Mouse (Mus musculus) CD4-positive helper T cell, adult 2 months (primary cell): Measurements from ENCODE around the gene Wdr92.

ENCODE experiments used
- DNase-seq: peaks from one replicate; pipeline ENCODE4 v3.0.0-alpha.2; 2012; ENCODE audit warnings: low read depth, missing footprints, low spot score

Wdr92 gene

DNA sequence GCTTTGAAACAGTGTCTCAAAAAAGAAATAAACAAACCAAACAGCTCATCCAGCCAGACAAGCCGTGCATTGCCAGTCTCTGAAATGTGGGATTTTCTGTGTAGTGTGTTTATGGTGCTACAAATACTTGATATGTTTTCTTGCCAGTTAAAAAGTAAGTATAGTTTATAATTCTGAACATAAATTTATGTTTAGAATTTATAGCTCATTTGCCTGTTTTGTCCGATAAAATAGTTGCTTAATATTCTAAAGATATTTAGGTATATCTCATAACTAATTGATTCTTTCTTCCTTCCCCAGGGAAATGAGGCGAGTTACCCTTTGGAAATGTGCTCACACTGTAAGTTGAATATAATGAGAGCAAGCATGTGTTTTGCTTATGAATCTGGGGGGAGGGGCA, at the start of gene Wdr92:
TSS of gene Wdr92 (plus strand) at position 301 of the 400 bp plus-strand sequence.
- no peak for DNase-seq

GRCm38 (mm10) chr11:17135638-17136037, 46.3 kb upstream of the Wdr92 start:
- no peak for DNase-seq

GRCm38 (mm10) chr11:17138306-17139033, 43.4 kb upstream of the Wdr92 start:
- no peak for DNase-seq

DNA sequence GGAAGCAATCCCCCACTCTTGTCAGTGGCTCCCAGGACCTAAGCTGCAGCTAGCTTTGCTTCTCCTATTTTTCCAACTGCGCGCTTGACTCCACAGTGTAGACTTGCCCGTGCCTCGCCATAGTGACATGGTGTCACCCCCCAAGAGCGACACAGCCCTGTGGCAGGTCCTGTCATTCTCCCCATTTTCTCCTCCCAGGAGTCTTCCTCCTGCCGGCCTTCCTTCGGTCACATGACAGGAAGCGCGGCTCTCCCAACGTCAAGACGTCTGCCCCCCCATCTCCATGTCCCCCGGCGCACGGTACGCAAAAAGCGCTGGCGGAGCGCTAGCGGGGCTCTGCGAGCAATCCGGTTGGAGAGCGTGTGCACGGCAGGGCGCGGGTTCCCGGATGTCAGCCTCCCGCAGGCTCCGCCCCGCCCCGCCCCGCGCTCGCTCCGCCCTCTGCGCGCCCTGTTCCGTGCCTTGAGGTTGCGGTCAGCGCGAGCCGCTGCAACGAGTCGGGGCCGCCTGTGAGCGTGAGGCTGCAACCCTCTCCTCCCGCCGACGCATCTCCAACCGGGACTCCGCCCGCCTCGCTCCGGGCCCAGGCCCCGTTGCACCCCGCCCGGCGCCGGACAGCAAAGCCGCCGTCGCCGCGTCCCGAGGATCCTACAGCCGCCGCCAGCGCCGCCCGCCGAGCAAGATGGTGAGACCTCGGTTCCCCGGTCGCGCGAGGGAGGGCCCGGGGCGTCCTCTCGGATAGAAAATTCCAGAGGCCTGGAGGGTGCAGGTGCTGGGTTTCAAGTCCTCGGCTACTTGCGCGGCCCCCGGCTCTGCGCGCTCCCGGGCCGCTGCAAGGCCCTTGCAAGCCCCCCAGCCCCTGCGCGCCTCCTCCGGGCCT, 22.8 kb upstream of the Wdr92 start, which contains the start of gene Ppp3r1:
TSS of gene Ppp3r1 (plus strand) at position 406 of the 880 bp plus-strand sequence.
- DNase-seq = peak; percentile 96

- peak; percentile 61 for DNase-seq
These were observed 22.1 kb upstream of the Wdr92 start for GRCm38 (mm10) chr11:17159738-17160241.

GRCm38 (mm10) chr11:17160242-17160641, 21.7 kb upstream of the Wdr92 start:
- peak; percentile 78 for DNase-seq

DNA sequence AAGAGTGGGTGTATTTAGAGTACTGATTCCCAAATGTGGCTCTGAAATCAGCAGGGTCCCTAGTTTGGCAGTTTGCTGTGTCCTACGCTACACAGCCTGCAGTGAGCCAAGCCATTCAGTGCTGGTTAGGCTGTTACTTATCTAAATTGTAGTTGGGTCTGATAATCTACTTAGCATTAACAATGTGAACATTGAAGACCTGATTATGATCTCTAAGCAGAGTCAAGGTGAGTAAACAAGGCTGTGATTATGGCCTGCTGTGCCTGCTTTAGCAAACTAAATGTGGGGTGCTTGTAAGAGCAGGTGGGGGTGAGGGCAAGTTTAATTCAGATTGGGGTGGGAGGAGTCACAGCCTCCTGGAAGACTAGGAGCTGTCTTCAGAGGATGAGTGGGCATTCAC, 18.0 kb upstream of the Wdr92 start:
- no peak for DNase-seq

DNA sequence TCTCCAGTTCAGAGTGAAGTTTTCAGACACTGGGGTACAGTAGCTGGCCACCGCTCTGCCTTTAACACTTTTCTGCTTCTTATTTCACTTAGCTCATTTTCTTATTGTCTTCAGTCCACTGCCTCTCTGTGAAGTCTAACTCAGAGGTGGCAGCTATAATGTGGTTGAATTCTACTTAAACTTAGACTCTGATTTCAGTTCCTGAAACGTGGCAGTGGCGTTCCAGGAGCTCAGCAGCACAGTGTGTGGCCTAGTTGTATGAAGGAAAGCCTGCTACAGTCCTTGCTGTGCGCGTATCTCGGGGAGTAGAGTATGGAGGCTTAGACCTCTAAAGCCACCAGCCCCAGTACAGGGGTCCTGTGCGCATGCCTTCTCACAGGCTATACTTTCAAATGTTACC, 15.3 kb upstream of the Wdr92 start:
- no peak for DNase-seq

DNA sequence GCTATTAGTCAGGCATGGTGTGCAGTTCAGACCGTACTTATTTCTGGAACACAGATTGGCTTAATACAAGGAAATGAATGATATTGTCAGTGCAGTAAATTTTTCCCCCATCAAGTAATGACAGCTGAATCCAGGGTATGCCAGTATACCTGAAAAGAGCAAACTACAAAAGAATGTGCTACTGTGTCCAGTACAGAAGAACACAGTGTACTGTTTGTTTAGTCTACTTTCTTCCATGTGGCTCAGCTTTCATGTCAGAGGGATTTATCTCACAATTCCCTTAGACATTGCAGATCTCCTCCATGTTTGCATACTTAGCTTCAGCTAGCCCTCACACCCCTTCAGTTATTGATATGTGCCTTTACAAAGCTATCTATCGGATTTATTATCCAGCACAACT, 12.6 kb upstream of the Wdr92 start:
- DNase-seq = no peak

- no peak for DNase-seq
These were observed 10.8 kb upstream of the Wdr92 start for GRCm38 (mm10) chr11:17170938-17171729.

DNA sequence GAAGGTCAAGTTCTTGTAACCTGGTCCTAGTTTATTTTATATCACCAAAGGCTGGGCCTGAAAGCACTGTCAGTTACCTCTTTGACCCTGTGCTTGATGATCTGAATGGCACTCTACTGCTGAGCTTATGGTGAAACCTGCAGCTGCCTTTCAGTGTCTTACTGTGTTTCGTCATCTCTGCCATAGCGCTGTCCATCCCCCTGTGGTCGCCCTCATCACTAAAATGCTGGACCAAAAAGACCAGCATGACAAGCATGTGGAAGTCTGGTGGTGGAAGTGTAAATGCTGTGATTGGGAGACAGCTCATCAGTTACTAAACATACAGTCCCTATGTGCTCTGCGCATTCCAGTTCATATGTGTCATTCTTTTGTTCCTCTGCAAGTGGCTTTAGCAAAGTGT, 9.6 kb upstream of the Wdr92 start:
- DNase-seq = no peak

DNA sequence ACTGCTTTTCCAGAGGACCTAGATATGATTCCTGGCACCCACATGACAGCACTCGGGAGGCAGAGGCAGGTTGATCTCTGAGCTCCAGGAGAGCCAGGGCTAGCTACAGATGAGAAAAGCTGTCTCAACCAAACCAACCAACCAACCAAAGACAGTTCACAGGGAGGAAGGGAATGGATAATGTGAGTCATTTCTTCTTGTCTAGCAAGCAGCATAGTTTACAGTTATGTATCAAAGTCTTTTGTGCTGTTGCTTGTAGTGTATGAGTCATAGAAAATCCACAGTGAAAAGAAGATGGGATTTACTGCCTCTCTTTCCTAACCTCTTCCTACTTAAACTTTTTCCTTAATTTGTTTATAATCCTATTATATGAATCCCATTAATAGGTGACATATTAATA, 5.3 kb upstream of the Wdr92 start:
- DNase-seq = peak; percentile 20

GRCm38 (mm10) chr11:17180753-17181152, 1.2 kb upstream of the Wdr92 start:
- DNase-seq = no peak

DNA sequence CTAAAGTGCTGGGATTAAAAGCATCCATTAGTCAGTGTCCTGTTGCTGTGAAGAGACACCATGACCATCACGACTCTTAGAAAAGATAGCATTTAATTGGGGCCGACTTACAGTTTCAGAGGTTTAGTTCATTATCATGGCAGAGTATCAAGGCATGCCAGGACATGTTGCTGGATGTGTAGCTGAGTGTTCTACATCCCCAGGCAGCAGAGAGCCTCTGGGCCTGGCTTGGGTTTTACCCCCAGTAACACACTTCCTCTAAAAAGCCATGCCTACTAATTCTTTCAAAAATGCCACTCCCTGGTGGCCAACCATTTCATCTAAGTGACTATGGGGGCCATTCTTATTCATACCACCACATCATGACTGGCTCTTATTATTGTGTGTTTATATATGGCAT, 1.3 kb downstream of the Wdr92 start:
- DNase-seq = no peak

GRCm38 (mm10) chr11:17187649-17188048, 5.7 kb downstream of the Wdr92 start:
- DNase-seq = no peak

- DNase-seq = no peak
These were observed 6.9 kb downstream of the Wdr92 start for GRCm38 (mm10) chr11:17188786-17189185.

- peak; percentile 75 for DNase-seq
These were observed 10.4 kb downstream of the Wdr92 start for GRCm38 (mm10) chr11:17192151-17192844.

DNA sequence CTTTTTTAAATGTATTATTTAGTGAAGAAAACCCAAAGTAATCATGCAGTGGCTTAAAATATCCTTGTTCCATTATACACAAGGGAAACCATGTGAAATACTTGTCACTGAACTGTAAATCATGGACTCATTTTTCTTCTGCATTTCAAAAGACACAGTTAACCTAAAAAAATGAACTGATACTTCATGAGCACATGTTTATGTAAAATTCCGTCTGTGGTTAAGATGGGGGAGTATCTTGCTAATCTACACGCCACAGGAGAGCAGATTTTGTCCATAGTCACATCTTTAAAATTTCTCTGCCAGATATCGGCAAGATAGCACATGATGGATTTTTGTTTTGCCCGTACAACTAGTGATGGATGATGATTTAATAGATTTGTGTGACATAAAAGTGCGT, 17.3 kb downstream of the Wdr92 start:
- no peak for DNase-seq

GRCm38 (mm10) chr11:17199840-17200501, 18.1 kb downstream of the Wdr92 start:
- no peak for DNase-seq

- no peak for DNase-seq
These were observed 19.0 kb downstream of the Wdr92 start for GRCm38 (mm10) chr11:17200936-17201335.

GRCm38 (mm10) chr11:17202481-17202880, 20.6 kb downstream of the Wdr92 start:
- DNase-seq = no peak
